Mouse (Mus musculus): ENCODE results near the gene Nudt2. TPM values are rescaled to one million over a fixed set of nuclear protein-coding genes. Genes with fewer than 3 reads are reported as not detected.

Nudt2 gene
- polyA plus RNA-seq, 1 experiment from 2014 or later, result 67.8 TPM

DNA sequence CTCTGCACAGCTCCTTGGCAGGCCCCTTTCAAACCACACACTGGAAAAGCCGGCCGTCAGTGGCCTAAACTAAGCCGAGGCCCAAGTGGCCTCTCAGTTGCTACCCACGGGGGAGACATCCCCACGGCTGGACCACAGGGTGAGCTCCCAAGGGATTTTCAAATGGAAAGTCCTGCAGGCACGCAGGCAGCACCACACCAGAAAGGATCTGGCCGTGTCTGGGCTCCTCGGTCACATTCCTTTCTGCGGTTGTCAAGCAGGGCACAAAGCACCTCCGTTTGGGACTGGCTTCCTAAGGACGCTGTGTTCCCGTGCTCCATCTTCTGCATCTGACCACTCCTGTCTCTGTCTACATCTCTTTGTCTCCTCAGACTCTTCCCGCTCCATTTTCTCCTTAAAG, 62.1 kb downstream of the Nudt2 start:
- DNase-seq (ENCODE audit: extremely low spot score, low spot score), result peak; percentile 30
- H3K4me3 ChIP-seq, result no peak overlapping the region
- 25% methylated on average over 13 of the region's 13 CpGs for WGBS
- no peaks in the 10 kb centered on the region for H3K9me3 ChIP-seq
- peaks cover 15% of the 10 kb centered on the region for H3K27me3 ChIP-seq (ENCODE audit: poor library complexity, severe bottlenecking)
- H3K4me1 ChIP-seq, result peaks cover 58% of the 10 kb centered on the region
- H3K27ac ChIP-seq, result peak overlapping the region; percentile 83
- no peaks in the 10 kb centered on the region for H3K36me3 ChIP-seq (replicated peaks)

DNA sequence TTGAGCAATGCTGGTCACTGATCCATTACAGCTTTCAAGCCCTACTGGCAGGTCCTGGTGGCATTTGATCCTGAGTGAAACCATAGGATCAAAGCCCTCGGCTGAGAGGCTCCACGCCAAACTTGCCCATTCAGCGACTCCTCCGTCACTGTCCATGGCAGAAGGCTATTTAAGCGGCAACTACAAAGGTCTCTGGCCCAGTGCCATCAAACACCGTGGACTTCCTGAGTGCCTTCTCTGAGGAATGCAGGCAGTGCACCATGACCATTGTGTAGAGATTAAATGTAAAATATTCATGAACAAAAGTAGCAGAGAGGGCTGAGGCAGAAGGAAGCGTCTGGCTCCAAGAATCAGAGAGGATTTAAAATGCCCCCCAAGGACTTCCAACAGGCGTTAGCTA, 63.0 kb downstream of the Nudt2 start:
- DNase-seq (ENCODE audit: extremely low spot score, low spot score), result no peak
- Histone ChIP-seq H3K27me3 (ENCODE audit: poor library complexity, severe bottlenecking) (peaks cover 9% of the 10 kb centered on the region; the same call in 1 of the 2 replicates), H3K36me3 (replicated peaks) (no peaks in the 10 kb centered on the region), H3K27ac (peak overlapping the region; percentile 83; the same call in 1 of the 2 replicates), H3K9me3 (no peaks in the 10 kb centered on the region), H3K4me1 (peaks cover 52% of the 10 kb centered on the region), H3K4me3 (no peak overlapping the region)
- WGBS, result 40% methylated on average over 8 of the region's 8 CpGs

Other genes starting within 250 kb of the Nudt2 start
- 88.4 and 88.9 TPM in 2 replicates for gene Ubap2, start 190.0 kb upstream of the Nudt2 start, polyA plus RNA-seq (2016; fragmentation: Nextera tagmentation; extraction: Ambion mirVana)
- gene Dcaf12, start 150.3 kb upstream of the Nudt2 start, polyA plus RNA-seq (2016; fragmentation: Nextera tagmentation; extraction: Ambion mirVana), result 60.7 and 62.5 TPM in 2 replicates
- 65.7 and 66.5 TPM in 2 replicates for gene Ubap1, start 116.2 kb upstream of the Nudt2 start, polyA plus RNA-seq (2016; fragmentation: Nextera tagmentation; extraction: Ambion mirVana)
- gene Kif24, start 264 bp upstream of the Nudt2 start, polyA plus RNA-seq (2016; fragmentation: Nextera tagmentation; extraction: Ambion mirVana), result 16.2 and 17.7 TPM in 2 replicates
- 6.3 and 7.1 TPM in 2 replicates for gene AI464131, start 37.9 kb downstream of the Nudt2 start, polyA plus RNA-seq (2016; fragmentation: Nextera tagmentation; extraction: Ambion mirVana)
- 3.8 and 6.1 TPM in 2 replicates for gene 1110017D15Rik, start 52.2 kb downstream of the Nudt2 start, polyA plus RNA-seq (2016; fragmentation: Nextera tagmentation; extraction: Ambion mirVana)
- 1.8 and 3.3 TPM in 2 replicates for gene Fam219a, start 104.4 kb downstream of the Nudt2 start, polyA plus RNA-seq (2016; fragmentation: Nextera tagmentation; extraction: Ambion mirVana)
- 1.1 and 1.5 TPM in 2 replicates for gene Dnaic1, start 104.6 kb downstream of the Nudt2 start, polyA plus RNA-seq (2016; fragmentation: Nextera tagmentation; extraction: Ambion mirVana)
- 19.7 and 21.3 TPM in 2 replicates for gene Enho, start 175.2 kb downstream of the Nudt2 start, polyA plus RNA-seq (2016; fragmentation: Nextera tagmentation; extraction: Ambion mirVana)
- gene Cntfr, start 231.9 kb downstream of the Nudt2 start, polyA plus RNA-seq (2016; fragmentation: Nextera tagmentation; extraction: Ambion mirVana), result 19.4 and 21.9 TPM in 2 replicates
- 82.0 and 90.0 TPM in 2 replicates for gene Il11ra1, start 234.8 kb downstream of the Nudt2 start, polyA plus RNA-seq (2016; fragmentation: Nextera tagmentation; extraction: Ambion mirVana)
- gene Rpp25l, start 248.4 kb downstream of the Nudt2 start, polyA plus RNA-seq (2016; fragmentation: Nextera tagmentation; extraction: Ambion mirVana), result 97.3 and 98.1 TPM in 2 replicates

Measured in forebrain, embryonic 10.5 days (tissue).